Mouse (Mus musculus): ENCODE measurements around the gene Fam71e1. TPM values are rescaled to one million over a fixed set of nuclear protein-coding genes. Genes with fewer than 3 reads are reported as not detected.
A peak's percentile ranks its signal among the peaks of the same experiment; 100 is the strongest.

The Fam71e1 gene
- polyA plus RNA-seq, 1 experiment from 2014 or later = 12.7 TPM

DNA sequence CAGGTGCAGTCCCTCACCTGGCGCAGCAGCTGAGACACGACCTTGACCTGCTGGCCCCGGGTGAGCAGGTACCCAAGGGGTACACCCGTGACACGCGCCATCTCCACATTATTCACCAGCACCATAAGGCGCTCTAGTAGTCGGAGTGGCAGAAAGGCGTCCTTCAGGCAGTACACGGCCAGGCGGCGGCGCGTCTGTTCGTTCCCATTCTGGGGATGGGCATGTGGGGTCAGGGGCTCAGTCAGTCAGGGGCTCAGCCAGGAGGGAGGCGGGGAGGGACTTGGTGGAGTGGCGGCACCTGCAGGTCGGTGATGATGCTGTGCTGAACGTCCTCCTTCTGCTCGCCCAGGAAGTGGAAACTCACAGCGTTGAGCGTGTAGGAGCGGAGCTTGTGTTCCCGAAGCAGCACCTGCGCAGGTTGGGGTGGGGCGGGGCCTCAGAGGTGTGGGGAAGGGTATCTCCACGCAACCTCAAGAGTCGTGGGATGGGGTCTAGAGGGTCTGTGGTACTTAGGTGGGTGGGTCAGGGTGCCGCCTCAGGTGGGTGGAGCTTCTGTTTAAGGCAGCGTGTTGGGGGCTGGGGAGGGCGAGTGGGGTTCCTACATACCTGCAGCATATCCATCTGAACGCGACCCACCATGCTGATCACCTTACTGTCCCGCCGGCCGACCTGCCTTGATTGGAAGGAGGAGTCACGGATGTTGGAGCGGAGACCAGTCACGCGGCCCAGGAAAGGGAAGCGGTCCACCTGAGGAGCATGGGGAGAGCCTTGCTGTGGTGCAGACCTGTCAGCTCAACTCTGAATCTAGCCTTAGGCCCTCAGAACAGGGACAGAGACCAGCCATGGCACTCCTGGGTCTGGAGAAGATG, 42.6 kb downstream of the Fam71e1 start:
- no peaks in the 10 kb centered on the region for H3K27me3 ChIP-seq (replicated peaks)
- no peak overlapping the region for H3K9ac ChIP-seq
- no peaks in the 10 kb centered on the region for H3K9me3 ChIP-seq (replicated peaks)
- no peak overlapping the region for H3K4me3 ChIP-seq
- H3K27ac ChIP-seq (ENCODE audit: poor library complexity, severe bottlenecking) = no peak overlapping the region
- peaks cover 93% of the 10 kb centered on the region for H3K36me3 ChIP-seq
- no peaks in the 10 kb centered on the region for H3K4me1 ChIP-seq (replicated peaks)
- 93% methylated on average over 41 of the region's 41 CpGs for WGBS
- H3K4me2 ChIP-seq = no peak overlapping the region
- no peak for ATAC-seq (ENCODE audit: insufficient number of reproducible peaks, low FRiP score)

GRCm38 (mm10) chr7:44542555-44542954, 46.2 kb downstream of the Fam71e1 start:
- no peak for ATAC-seq (ENCODE audit: insufficient number of reproducible peaks, low FRiP score)
- no peaks in the 10 kb centered on the region; the same call in 1 of the 2 replicates for H3K9me3 ChIP-seq (replicated peaks)
- no peak overlapping the region for H3K4me3 ChIP-seq
- no peak overlapping the region for H3K9ac ChIP-seq
- H3K27ac ChIP-seq (ENCODE audit: poor library complexity, severe bottlenecking) = no peak overlapping the region
- peaks cover 8% of the 10 kb centered on the region for H3K4me1 ChIP-seq (replicated peaks)
- no peaks in the 10 kb centered on the region for H3K27me3 ChIP-seq (replicated peaks)
- H3K36me3 ChIP-seq = peaks cover 68% of the 10 kb centered on the region
- no peak overlapping the region for H3K4me2 ChIP-seq
- WGBS = 95% methylated on average over 11 of the region's 11 CpGs

DNA sequence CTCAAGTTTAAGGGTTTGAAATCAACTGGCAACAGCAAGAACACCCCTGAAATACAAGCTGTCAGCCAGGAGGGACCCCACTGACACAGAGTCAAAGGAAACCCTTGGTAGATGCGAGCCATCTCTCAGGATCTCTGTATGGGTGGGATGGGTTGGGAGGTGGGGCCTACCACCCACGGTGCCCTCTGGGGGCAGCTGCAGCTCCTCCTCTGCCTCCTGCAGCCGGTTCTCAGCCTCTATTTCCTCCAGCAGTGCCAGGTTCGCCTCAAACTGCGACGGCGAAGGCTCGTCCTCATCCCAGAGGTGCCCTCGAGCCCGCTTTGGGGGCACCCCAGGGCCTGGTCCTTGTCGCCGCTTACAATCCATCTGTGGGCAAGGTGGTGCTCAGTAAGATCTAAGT, 46.7 kb downstream of the Fam71e1 start:
- Histone ChIP-seq H3K9me3 (replicated peaks) (no peaks in the 10 kb centered on the region; the same call in 1 of the 2 replicates), H3K4me3 (no peak overlapping the region), H3K9ac (no peak overlapping the region), H3K27me3 (replicated peaks) (no peaks in the 10 kb centered on the region), H3K4me2 (no peak overlapping the region), H3K4me1 (replicated peaks) (peaks cover 13% of the 10 kb centered on the region), H3K36me3 (peaks cover 62% of the 10 kb centered on the region), H3K27ac (ENCODE audit: poor library complexity, severe bottlenecking) (no peak overlapping the region)
- ATAC-seq (ENCODE audit: insufficient number of reproducible peaks, low FRiP score) = no peak
- WGBS = 73% methylated on average over 12 of the region's 12 CpGs

GRCm38 (mm10) chr7:44546274-44546673, 49.9 kb downstream of the Fam71e1 start:
- peaks cover 13% of the 10 kb centered on the region for H3K4me1 ChIP-seq (replicated peaks)
- no peak overlapping the region for H3K27ac ChIP-seq (ENCODE audit: poor library complexity, severe bottlenecking)
- H3K9me3 ChIP-seq (replicated peaks) = no peaks in the 10 kb centered on the region; the same call in 1 of the 2 replicates
- no peaks in the 10 kb centered on the region for H3K27me3 ChIP-seq (replicated peaks)
- WGBS = 92% methylated on average over 3 of the region's 3 CpGs
- H3K4me2 ChIP-seq = no peak overlapping the region
- no peak for ATAC-seq (ENCODE audit: insufficient number of reproducible peaks, low FRiP score)
- no peak overlapping the region for H3K9ac ChIP-seq
- H3K4me3 ChIP-seq = no peak overlapping the region
- H3K36me3 ChIP-seq = peaks cover 51% of the 10 kb centered on the region

- Histone ChIP-seq H3K9me3 (replicated peaks) (no peaks in the 10 kb centered on the region; the same call in 1 of the 2 replicates), H3K36me3 (peaks cover 51% of the 10 kb centered on the region), H3K27me3 (replicated peaks) (no peaks in the 10 kb centered on the region), H3K4me3 (peak overlapping the region; percentile 65; the same call in 1 of the 2 replicates), H3K9ac (peak overlapping the region; percentile 76), H3K4me1 (replicated peaks) (peaks cover 13% of the 10 kb centered on the region), H3K27ac (ENCODE audit: poor library complexity, severe bottlenecking) (no peak overlapping the region), H3K4me2 (peak overlapping the region; percentile 78)
- no peak for ATAC-seq (ENCODE audit: insufficient number of reproducible peaks, low FRiP score)
- 98% methylated on average over 13 of the region's 13 CpGs for WGBS
Measured at GRCm38 (mm10) chr7:44547041-44547440, 50.7 kb downstream of the Fam71e1 start.

DNA sequence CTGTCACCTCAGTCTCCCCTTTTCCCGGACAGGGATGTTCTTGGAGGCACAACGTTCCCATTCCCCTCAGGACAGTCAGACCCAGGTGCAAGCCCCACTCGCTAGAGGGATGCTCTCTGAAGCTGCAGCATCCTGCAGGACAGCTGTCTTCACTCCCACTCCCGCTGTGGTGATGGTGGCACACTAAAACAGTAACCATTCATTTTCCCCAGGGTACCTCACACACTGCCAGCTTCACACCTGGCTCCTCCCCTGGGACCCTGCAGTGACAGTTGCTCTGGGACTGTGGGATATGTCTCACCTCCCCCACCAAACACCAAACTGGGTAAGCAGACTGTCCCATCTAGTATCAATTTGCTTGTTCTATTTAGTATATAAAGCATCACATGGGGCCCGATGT, 51.3 kb downstream of the Fam71e1 start:
- H3K4me1 ChIP-seq (replicated peaks) = peaks cover 16% of the 10 kb centered on the region
- no peak for ATAC-seq (ENCODE audit: insufficient number of reproducible peaks, low FRiP score)
- H3K36me3 ChIP-seq = peaks cover 49% of the 10 kb centered on the region
- no peak overlapping the region for H3K27ac ChIP-seq (ENCODE audit: poor library complexity, severe bottlenecking)
- peak overlapping the region; percentile 76 for H3K9ac ChIP-seq
- peak overlapping the region; percentile 78 for H3K4me2 ChIP-seq
- no peaks in the 10 kb centered on the region; the same call in 1 of the 2 replicates for H3K9me3 ChIP-seq (replicated peaks)
- WGBS = 21% methylated on average over 5 of the region's 5 CpGs
- H3K27me3 ChIP-seq (replicated peaks) = no peaks in the 10 kb centered on the region
- peak overlapping the region; percentile 65 for H3K4me3 ChIP-seq

DNA sequence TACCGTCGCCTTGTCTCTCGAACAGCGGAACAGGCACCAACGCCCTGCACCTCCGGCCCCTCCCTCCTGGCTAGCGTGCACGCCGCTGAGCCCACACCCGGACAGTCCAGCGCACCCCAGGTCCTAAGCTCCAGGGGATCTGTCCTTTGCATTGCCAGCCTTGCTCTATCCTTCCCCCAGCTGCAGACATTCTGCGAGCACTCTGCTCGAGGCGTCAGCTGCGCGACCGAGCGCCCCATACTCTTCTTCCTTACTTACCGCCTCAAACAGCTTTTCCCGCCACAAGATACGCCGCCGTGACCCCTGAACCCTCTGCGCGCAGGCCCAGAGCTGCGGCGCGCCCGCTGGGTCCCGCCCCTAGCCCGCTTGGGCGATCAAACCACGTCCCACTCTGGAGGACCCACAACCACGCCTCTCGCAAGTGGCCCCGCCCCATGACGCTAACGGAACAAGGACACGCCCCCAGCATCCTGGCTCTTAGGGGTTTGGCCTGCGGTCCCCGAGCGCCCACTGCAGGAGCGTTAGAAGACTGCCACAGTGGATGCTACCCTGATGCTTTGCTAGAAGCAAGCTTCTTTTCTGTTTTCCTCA, 52.2 kb downstream of the Fam71e1 start, which contains the start of gene Pold1:
Gene Pold1 (minus strand): TSS at position 353 of the 591 bp plus-strand sequence.
- Histone ChIP-seq H3K27ac (ENCODE audit: poor library complexity, severe bottlenecking) (peak within 1 kb of the TSS; percentile 50; the same call in 1 of the 2 replicates), H3K4me3 (peak within 1 kb of the TSS; percentile 65), H3K27me3 (replicated peaks) (no peaks in the 10 kb centered on the region), H3K4me1 (replicated peaks) (peaks cover 23% of the 10 kb centered on the region), H3K36me3 (peaks cover 43% of the 10 kb centered on the region), H3K9ac (peak within 1 kb of the TSS; percentile 76), H3K4me2 (peak within 1 kb of the TSS; percentile 78), H3K9me3 (replicated peaks) (no peaks in the 10 kb centered on the region; the same call in 1 of the 2 replicates)
- ATAC-seq (ENCODE audit: insufficient number of reproducible peaks, low FRiP score) = peak; percentile 93
- under 1% methylated on average over 43 of the region's 43 CpGs for WGBS

GRCm38 (mm10) chr7:44549621-44550408, 53.4 kb downstream of the Fam71e1 start:
- no peak overlapping the region for H3K4me3 ChIP-seq
- peaks cover 43% of the 10 kb centered on the region for H3K36me3 ChIP-seq
- WGBS = 93% methylated on average over 23 of the region's 23 CpGs
- no peaks in the 10 kb centered on the region for H3K27me3 ChIP-seq (replicated peaks)
- no peak overlapping the region for H3K4me2 ChIP-seq
- H3K4me1 ChIP-seq (replicated peaks) = peaks cover 26% of the 10 kb centered on the region
- H3K27ac ChIP-seq (ENCODE audit: poor library complexity, severe bottlenecking) = no peak overlapping the region
- H3K9ac ChIP-seq = no peak overlapping the region
- H3K9me3 ChIP-seq (replicated peaks) = no peaks in the 10 kb centered on the region; the same call in 1 of the 2 replicates
- ATAC-seq (ENCODE audit: insufficient number of reproducible peaks, low FRiP score) = no peak

DNA sequence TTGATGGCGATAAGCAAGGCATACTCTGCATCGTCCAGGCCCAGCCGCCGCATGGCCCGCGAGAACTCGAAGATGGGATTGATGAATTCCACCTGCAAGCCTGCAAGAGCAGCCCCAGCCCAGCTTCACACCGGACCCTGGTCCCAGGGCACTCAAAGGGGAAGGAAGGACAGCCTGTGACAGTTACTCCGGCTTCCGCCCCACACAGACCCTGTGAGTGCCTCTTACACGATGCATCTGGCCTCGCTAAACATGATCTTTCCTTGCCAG, 54.0 kb downstream of the Fam71e1 start:
- 94% methylated on average over 12 of the region's 12 CpGs for WGBS
- H3K9me3 ChIP-seq (replicated peaks) = no peaks in the 10 kb centered on the region; the same call in 1 of the 2 replicates
- no peak overlapping the region for H3K4me3 ChIP-seq
- no peak overlapping the region for H3K4me2 ChIP-seq
- H3K4me1 ChIP-seq (replicated peaks) = peaks cover 26% of the 10 kb centered on the region
- H3K9ac ChIP-seq = no peak overlapping the region
- H3K27ac ChIP-seq (ENCODE audit: poor library complexity, severe bottlenecking) = no peak overlapping the region
- ATAC-seq (ENCODE audit: insufficient number of reproducible peaks, low FRiP score) = no peak
- no peaks in the 10 kb centered on the region for H3K27me3 ChIP-seq (replicated peaks)
- peaks cover 39% of the 10 kb centered on the region for H3K36me3 ChIP-seq
